24 mouse cellular contexts compared by ENCODE assay signal in the genomic region with DNA sequence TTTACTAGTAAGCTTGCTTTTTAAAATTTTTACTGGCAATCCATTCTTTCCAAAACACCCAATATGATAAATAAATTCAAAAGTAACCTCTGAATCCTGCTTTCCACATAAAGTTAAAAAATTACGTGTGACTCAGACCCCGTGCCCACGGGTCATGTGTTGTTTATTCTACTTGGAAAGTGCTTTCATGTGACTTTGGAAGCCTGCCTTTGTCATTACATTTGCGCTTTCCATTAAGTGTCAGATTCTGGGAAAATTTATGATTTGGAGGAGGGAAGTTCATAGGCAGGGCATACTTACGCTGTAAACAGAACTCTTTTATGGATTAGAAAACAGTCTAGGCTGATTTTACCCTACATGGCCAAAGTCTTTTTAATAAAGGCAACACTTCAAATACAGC.
DNase-seq lines count a peak whose midpoint lies in the region; ATAC-seq and TF ChIP-seq lines count a peak whose summit lies in the region.
"Had no signal": no experiment of that assay in that cellular context is flagged by ENCODE, and none has a peak within 500 bp of the region (broad histone marks: within the 10 kb centered on the region; RNA-seq: fewer than 3 reads in every experiment).

No protein-coding gene starts in this region.

- no peak; the same call in 1 of the 2 replicates for TF ChIP-seq EP300 in lung, postnatal 0 days (IDR thresholded peaks at IDR 0.05)

- H3K4me2 ChIP-seq in kidney, postnatal 0 days (ENCODE audit: low read length): no peak overlapping the region
- no peak overlapping the region for H3K4me2 ChIP-seq in kidney, embryonic 15.5 days
- no peak overlapping the region for H3K4me2 ChIP-seq in lung, postnatal 0 days (replicated peaks; ENCODE audit: low read depth, low read length)
- no peak overlapping the region for H3K4me2 ChIP-seq in midbrain, embryonic 13.5 days (replicated peaks)
- H3K4me2 ChIP-seq: heart, embryonic 12.5 days; intestine, embryonic 15.5 days; midbrain, embryonic 15.5 days; neural tube, embryonic 13.5 days had no signal

- no peak overlapping the region for H3K4me3 ChIP-seq in kidney, postnatal 0 days (replicated peaks; ENCODE audit: low read depth, low read length)
- no peak overlapping the region for H3K4me3 ChIP-seq in kidney, embryonic 15.5 days (replicated peaks)
- no peak overlapping the region for H3K4me3 ChIP-seq in lung, postnatal 0 days (ENCODE audit: low read depth, low read length)
- H3K4me3 ChIP-seq in midbrain, embryonic 13.5 days (replicated peaks): no peak overlapping the region
- H3K4me3 ChIP-seq: embryonic facial prominence, embryonic 10.5 days; heart, embryonic 12.5 days; hindbrain, embryonic 10.5 days; intestine, embryonic 15.5 days; layer of hippocampus, adult 2 months; megakaryocyte, embryonic 14.5 days; midbrain, embryonic 15.5 days; neural tube, embryonic 13.5 days had no signal

- TF ChIP-seq CTCF in kidney, postnatal 0 days (IDR thresholded peaks at IDR 0.05; ENCODE audit: low read depth): no peak
- no peak for TF ChIP-seq CTCF in lung, postnatal 0 days (IDR thresholded peaks at IDR 0.05)

- H3K4me1 ChIP-seq in kidney, postnatal 0 days (replicated peaks; ENCODE audit: insufficient read depth, low read length): no peaks in the 10 kb centered on the region
- no peaks in the 10 kb centered on the region for H3K4me1 ChIP-seq in kidney, embryonic 15.5 days
- H3K4me1 ChIP-seq in lung, postnatal 0 days (ENCODE audit: insufficient read depth, low read depth, low read length): no peaks in the 10 kb centered on the region
- no peaks in the 10 kb centered on the region for H3K4me1 ChIP-seq in midbrain, embryonic 13.5 days (replicated peaks)
- H3K4me1 ChIP-seq: embryonic facial prominence, embryonic 10.5 days; heart, embryonic 12.5 days; hindbrain, embryonic 10.5 days; intestine, embryonic 15.5 days; megakaryocyte, embryonic 14.5 days; midbrain, embryonic 15.5 days; neural tube, embryonic 13.5 days had no signal

- intact Hi-C loops in gastrocnemius, postnatal 36 days (cut with DNase I): no loop called here

- H3K36me3 ChIP-seq in kidney, postnatal 0 days (ENCODE audit: insufficient read depth, low read length): no peaks in the 10 kb centered on the region
- H3K36me3 ChIP-seq in kidney, embryonic 15.5 days: no peaks in the 10 kb centered on the region
- H3K36me3 ChIP-seq in lung, postnatal 0 days (ENCODE audit: insufficient read depth, low read length): no peaks in the 10 kb centered on the region
- no peaks in the 10 kb centered on the region for H3K36me3 ChIP-seq in midbrain, embryonic 13.5 days
- H3K36me3 ChIP-seq: embryonic facial prominence, embryonic 10.5 days; heart, embryonic 12.5 days; hindbrain, embryonic 10.5 days; intestine, embryonic 15.5 days; midbrain, embryonic 15.5 days; neural tube, embryonic 13.5 days had no signal

- ATAC-seq in kidney, postnatal 0 days (replicated peaks; ENCODE audit: low FRiP score, low read depth): no peak
- ATAC-seq in kidney, embryonic 15.5 days (replicated peaks; ENCODE audit: low FRiP score): no peak
- no peak for ATAC-seq in lung, postnatal 0 days
- ATAC-seq in midbrain, embryonic 13.5 days: no peak
- ATAC-seq: forebrain, postnatal 0 days; hindbrain, embryonic 16.5 days; intestine, embryonic 15.5 days; midbrain, embryonic 15.5 days had no signal

- H3K27ac ChIP-seq in kidney, postnatal 0 days: no peak overlapping the region
- no peak overlapping the region for H3K27ac ChIP-seq in kidney, embryonic 15.5 days
- no peak overlapping the region for H3K27ac ChIP-seq in lung, postnatal 0 days (ENCODE audit: low read length)
- H3K27ac ChIP-seq in midbrain, embryonic 13.5 days: no peak overlapping the region
- H3K27ac ChIP-seq: embryonic facial prominence, embryonic 10.5 days; hindbrain, embryonic 10.5 days; intestine, embryonic 15.5 days; layer of hippocampus, adult 2 months; midbrain, embryonic 15.5 days; neural tube, embryonic 13.5 days had no signal

- no peak overlapping the region for H3K9ac ChIP-seq in kidney, postnatal 0 days (ENCODE audit: low read depth, low read length)
- no peak overlapping the region for H3K9ac ChIP-seq in kidney, embryonic 15.5 days
- H3K9ac ChIP-seq in lung, postnatal 0 days (replicated peaks; ENCODE audit: low read depth): no peak overlapping the region
- no peak overlapping the region for H3K9ac ChIP-seq in midbrain, embryonic 13.5 days (replicated peaks)
- H3K9ac ChIP-seq: forebrain, postnatal 0 days; heart, embryonic 12.5 days; intestine, embryonic 15.5 days; midbrain, embryonic 15.5 days; neural tube, embryonic 13.5 days had no signal

- H3K27me3 ChIP-seq in kidney, postnatal 0 days (ENCODE audit: insufficient read depth, low read length): no peaks in the 10 kb centered on the region
- H3K27me3 ChIP-seq in kidney, embryonic 15.5 days: no peaks in the 10 kb centered on the region
- no peaks in the 10 kb centered on the region for H3K27me3 ChIP-seq in lung, postnatal 0 days (replicated peaks; ENCODE audit: insufficient read depth, low read length)
- H3K27me3 ChIP-seq in midbrain, embryonic 13.5 days: no peaks in the 10 kb centered on the region
- H3K27me3 ChIP-seq: heart, embryonic 12.5 days; intestine, embryonic 15.5 days; megakaryocyte, embryonic 14.5 days; midbrain, embryonic 15.5 days; neural tube, embryonic 13.5 days had no signal

- H3K9me3 ChIP-seq in kidney, postnatal 0 days (replicated peaks; ENCODE audit: low read length): no peaks in the 10 kb centered on the region
- H3K9me3 ChIP-seq in kidney, embryonic 15.5 days (replicated peaks): no peaks in the 10 kb centered on the region
- H3K9me3 ChIP-seq in lung, postnatal 0 days (ENCODE audit: low read length): no peaks in the 10 kb centered on the region
- H3K9me3 ChIP-seq in midbrain, embryonic 13.5 days: no peaks in the 10 kb centered on the region
- H3K9me3 ChIP-seq: embryonic facial prominence, embryonic 10.5 days; heart, embryonic 12.5 days; hindbrain, embryonic 10.5 days; intestine, embryonic 15.5 days; megakaryocyte, embryonic 14.5 days; midbrain, embryonic 15.5 days; neural tube, embryonic 13.5 days had no signal

- peak; percentile 62 for DNase-seq in kidney, postnatal 0 days (ENCODE audit: low spot score)
- DNase-seq in lung, postnatal 0 days (ENCODE audit: low spot score): peak; percentile 37
- no peak for DNase-seq in lung, postnatal 36 days
- DNase-seq in kidney, postnatal 36 days: peak; percentile 25 to 34
- DNase-seq in gastrocnemius, postnatal 36 days: no peak
- DNase-seq: adrenal gland, postnatal 14 days; cerebellum, adult 2 months; cerebellum, postnatal 25 days; forebrain, postnatal 0 days; gastrocnemius, postnatal 14 days; heart, adult 18-20 months; heart, postnatal 10 days; thymus, postnatal 14 days had no signal

- 18% methylated on average over 5 of the region's 5 CpGs for WGBS in kidney, postnatal 0 days
- WGBS in kidney, embryonic 15.5 days: 25% methylated on average over 5 of the region's 5 CpGs
- 34% methylated on average over 5 of the region's 5 CpGs for WGBS in lung, postnatal 0 days
- 91% methylated on average over 5 of the region's 5 CpGs for WGBS in midbrain, embryonic 13.5 days

Comparison
In these comparisons a context has a peak if more than half of its experiments do, and no peak if none do; other contexts are left out.
1. DNase-seq: peak in kidney, postnatal 0 days (single experiment), lung, postnatal 0 days (single experiment) and kidney, postnatal 36 days (2 of 2); none in lung, postnatal 36 days (single experiment) and gastrocnemius, postnatal 36 days (0 of 2).